In the genomic region with DNA sequence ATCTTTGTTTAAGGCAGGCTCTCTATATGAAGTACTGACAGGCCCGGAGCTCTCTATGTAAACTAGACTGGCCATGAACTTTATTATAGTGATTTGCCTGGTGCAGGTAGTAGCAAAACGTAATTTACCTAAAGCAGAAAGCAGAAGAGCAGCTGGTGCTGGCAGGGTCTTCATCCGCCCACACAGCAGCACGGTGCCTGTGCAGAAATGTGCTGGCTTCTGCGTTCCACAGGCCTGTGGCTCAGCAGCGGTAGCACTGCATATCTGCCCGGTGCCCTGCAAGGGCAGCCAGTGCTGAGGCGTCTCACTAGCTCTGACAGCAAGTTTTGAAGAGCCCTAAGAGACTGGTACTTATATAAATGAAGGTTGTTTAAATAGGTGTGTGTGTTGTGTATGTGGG, we compare ENCODE assay signal across 18 mouse cellular contexts. TPM values are rescaled to one million over a fixed set of nuclear protein-coding genes. Genes with fewer than 3 reads are reported as not detected.
"Had no signal": no experiment of that assay in that cellular context is flagged by ENCODE, and none has a peak within 500 bp of the region (broad histone marks: within the 10 kb centered on the region; RNA-seq: fewer than 3 reads in every experiment).

No protein-coding gene starts in this region.

- H3K4me3 ChIP-seq: liver, embryonic 13.5 days; liver, embryonic 15.5 days; lung, embryonic 15.5 days; megakaryocyte, embryonic 14.5 days; midbrain, embryonic 13.5 days; midbrain, embryonic 15.5 days; neural tube, embryonic 12.5 days; stomach, embryonic 15.5 days had no signal

- DNase-seq: liver, embryonic 13.5 days; liver, postnatal 0 days; lung, adult 2 months; lung, postnatal 14 days; lung, postnatal 36 days; thymus, adult 2 months; thymus, postnatal 25 days; thymus, postnatal 4 days had no signal

- H3K27ac ChIP-seq: liver, embryonic 13.5 days; liver, embryonic 15.5 days; lung, embryonic 15.5 days; macrophage; midbrain, embryonic 13.5 days; midbrain, embryonic 15.5 days; neural tube, embryonic 12.5 days; stomach, embryonic 15.5 days; stomach, postnatal 0 days had no signal

RNA-seq across cellular contexts. Expression of gene Crispld2, which starts 36.9 kb away (rescaled TPM):
- total RNA-seq: monocyte, adult 5-6 weeks had no signal
